Mouse (Mus musculus) kidney, adult 2 months (tissue): ENCODE data around the gene Sycp2. TPM values are rescaled to one million over a fixed set of nuclear protein-coding genes. Genes with fewer than 3 reads are reported as not detected.

Source experiments
- DNase-seq: peaks from one replicate; pipeline ENCODE4 v3.0.0; 2021
- H3K27ac ChIP-seq: fragments of 200-500 bp; 2 replicates; pipeline ENCODE4 v1.5.1; 2012; ENCODE audit warnings: low read depth, low read length, control low read depth, inconsistent platforms; ENCODE audit not compliant: insufficient read depth
- H3K27me3 ChIP-seq: fragments of 200-500 bp; replicated peaks from 2 replicates; pipeline ENCODE4 v1.6.1; 2012; ENCODE audit warnings: mild to moderate bottlenecking, moderate library complexity, low read length, inconsistent platforms; ENCODE audit not compliant: control insufficient read depth, insufficient read depth
- H3K36me3 ChIP-seq: fragments of 200-500 bp; 2 replicates; pipeline ENCODE4 v1.6.1; 2012; ENCODE audit warnings: mild to moderate bottlenecking, moderate library complexity, low read length, inconsistent platforms; ENCODE audit not compliant: control insufficient read depth, insufficient read depth
- H3K4me1 ChIP-seq: fragments of 200-500 bp; 2 replicates; pipeline ENCODE4 v1.6.1; 2011; ENCODE audit warnings: low read length; ENCODE audit not compliant: control insufficient read depth, insufficient read depth
- H3K4me3 ChIP-seq: fragments of 200-500 bp; 2 replicates; pipeline ENCODE4 v1.5.1; 2011; ENCODE audit warnings: mild to moderate bottlenecking, low read depth, low read length, control low read depth; ENCODE audit not compliant: insufficient read depth
- CTCF ChIP-seq: fragments of 200-500 bp; conservative IDR thresholded peaks from 2 replicates; pipeline ENCODE4 v1.5.1; 2011; ENCODE audit warnings: low read depth, mild to moderate bottlenecking, control low read depth, low read length, moderate library complexity, mixed read lengths; ENCODE audit not compliant: insufficient read depth, insufficient read length
- POLR2A ChIP-seq: fragments of 200-500 bp; IDR thresholded peaks from one replicate; pipeline ENCODE4 v1.6.1; 2011; ENCODE audit warnings: low read depth, low read length, control low read depth
- WGBS: fragments of 180-500 bp; shearing (Covaris S2); methylation state at CpG from one replicate; pipeline ENCODE4 v1.1.7; 2018; 5-methylcytosine and 5-hydroxymethylcytosine counted together
- polyA plus RNA-seq: library from polyadenylated mRNA; depleted of rRNA; stranded (reverse); fragments of >200 nt; gene quantifications from 2 replicates; pipeline ENCODE4 v1.2.3, GENCODE M21; 2012

Gene Sycp2
- polyA plus RNA-seq, 1 experiment: not detected

- Histone ChIP-seq H3K4me3 (peak within 1 kb of the TSS; percentile 70), H3K27ac (peak within 1 kb of the TSS; percentile 18; the same call in 1 of the 2 replicates), H3K4me1 (0 out of 2 replicates have a peak, but pooled peaks cover 3% of the 10 kb centered on the region), H3K36me3 (no peaks in the 10 kb centered on the region), H3K27me3 (no peaks in the 10 kb centered on the region)
- WGBS: under 1% methylated on average over 74 of the region's 74 CpGs
- peak; percentile 73 for DNase-seq
- TF ChIP-seq POLR2A: no peak
- 0 out of 2 replicates have a peak, but pooled peaks have one; percentile 1 for TF ChIP-seq CTCF
Measured at GRCm38 (mm10) chr2:178414261-178415149, 7.0 kb upstream of the Sycp2 start, which contains the start of the genes Ppp1r3d and Fam217b. Ppp1r3d (minus strand) TSS chr2:178414472. Fam217b (plus strand) TSS chr2:178414524.

DNA sequence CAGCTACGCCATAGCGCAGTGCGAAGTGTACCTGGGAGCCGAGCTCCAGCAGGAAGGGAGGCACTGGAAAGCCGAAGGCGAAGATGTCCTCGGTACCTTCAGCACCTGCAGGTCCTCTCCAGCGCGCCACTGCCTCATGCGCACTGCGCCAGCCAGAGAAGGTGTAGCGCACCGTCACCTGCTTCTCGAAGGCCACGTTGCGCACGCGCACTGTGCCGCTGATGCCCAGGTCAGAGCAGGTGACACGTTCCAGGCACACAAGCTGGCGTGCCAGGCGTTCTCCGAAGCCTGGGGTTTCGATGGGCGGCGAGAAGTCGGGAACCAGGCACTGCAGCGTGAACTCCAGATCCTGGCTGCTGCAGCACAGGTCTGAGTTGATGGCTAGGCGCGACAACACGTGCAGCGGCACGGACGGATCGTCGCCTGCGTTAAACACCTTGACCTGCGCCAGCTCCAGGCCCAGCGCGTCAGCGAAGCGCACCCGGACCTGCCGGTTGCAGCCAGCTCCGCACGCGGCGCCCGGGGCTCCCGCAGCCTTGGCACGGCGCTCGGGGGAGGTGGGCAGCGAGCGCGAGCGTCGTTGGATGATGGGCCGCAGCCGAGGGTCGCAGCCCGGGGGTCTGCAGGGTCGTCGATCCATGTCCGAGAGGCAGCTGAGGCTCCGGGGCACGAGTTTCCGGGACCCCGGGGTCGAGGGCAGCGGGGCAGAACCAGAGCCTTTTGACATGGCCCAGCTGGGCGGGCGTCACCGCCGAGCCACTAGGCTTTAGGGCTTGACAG is 6.2 kb upstream of the Sycp2 start:
- no peaks in the 10 kb centered on the region for H3K36me3 ChIP-seq
- no peak overlapping the region for H3K27ac ChIP-seq
- peak overlapping the region; percentile 70 for H3K4me3 ChIP-seq
- DNase-seq: peak; percentile 14
- no peaks in the 10 kb centered on the region for H3K27me3 ChIP-seq
- H3K4me1 ChIP-seq: 0 out of 2 replicates have a peak, but pooled peaks cover 3% of the 10 kb centered on the region
- TF ChIP-seq POLR2A: no peak
- no peak for TF ChIP-seq CTCF
- WGBS: 18% methylated on average over 75 of the region's 75 CpGs

GRCm38 (mm10) chr2:178413081-178413480 is 5.6 kb upstream of the Sycp2 start:
- no peak for DNase-seq
- no peak overlapping the region for H3K27ac ChIP-seq
- TF ChIP-seq POLR2A: no peak
- TF ChIP-seq CTCF: no peak
- 70% methylated on average over 13 of the region's 13 CpGs for WGBS
- H3K27me3 ChIP-seq: no peaks in the 10 kb centered on the region
- H3K4me1 ChIP-seq: 0 out of 2 replicates have a peak, but pooled peaks cover 3% of the 10 kb centered on the region
- no peaks in the 10 kb centered on the region for H3K36me3 ChIP-seq
- H3K4me3 ChIP-seq: no peak overlapping the region

- Histone ChIP-seq H3K4me1 (0 out of 2 replicates have a peak, but pooled peaks cover 3% of the 10 kb centered on the region), H3K4me3 (no peak overlapping the region), H3K36me3 (no peaks in the 10 kb centered on the region), H3K27ac (no peak overlapping the region), H3K27me3 (no peaks in the 10 kb centered on the region)
- no peak for DNase-seq
- WGBS: 37% methylated on average over 6 of the region's 6 CpGs
- TF ChIP-seq POLR2A: no peak
- no peak for TF ChIP-seq CTCF
Measured at GRCm38 (mm10) chr2:178412598-178412997, 5.1 kb upstream of the Sycp2 start.

DNA sequence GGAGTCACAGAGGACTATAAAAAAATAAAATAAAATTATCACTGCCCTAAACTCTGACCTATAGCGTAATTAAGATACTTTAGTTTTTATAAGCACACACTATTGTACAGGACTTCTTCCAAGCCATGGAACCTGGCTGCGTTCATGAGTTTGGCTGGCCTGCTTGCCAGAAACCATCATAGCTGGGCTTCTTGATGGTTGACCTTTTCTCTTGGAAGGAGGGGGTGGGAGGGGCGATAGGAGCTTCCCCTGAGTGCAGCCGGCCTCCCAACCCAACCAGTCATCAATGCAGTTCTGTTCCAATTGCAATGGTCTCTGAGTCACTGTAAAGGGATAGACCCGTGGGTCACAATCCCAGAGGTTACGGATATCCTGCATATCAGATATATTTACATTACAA is 2.8 kb upstream of the Sycp2 start:
- TF ChIP-seq CTCF: no peak
- TF ChIP-seq POLR2A: no peak
- no peak for DNase-seq
- Histone ChIP-seq H3K4me1 (0 out of 2 replicates have a peak, but pooled peaks cover 3% of the 10 kb centered on the region), H3K36me3 (no peaks in the 10 kb centered on the region), H3K27ac (no peak overlapping the region), H3K4me3 (no peak overlapping the region), H3K27me3 (no peaks in the 10 kb centered on the region)
- 77% methylated on average over 6 of the region's 6 CpGs for WGBS

DNA sequence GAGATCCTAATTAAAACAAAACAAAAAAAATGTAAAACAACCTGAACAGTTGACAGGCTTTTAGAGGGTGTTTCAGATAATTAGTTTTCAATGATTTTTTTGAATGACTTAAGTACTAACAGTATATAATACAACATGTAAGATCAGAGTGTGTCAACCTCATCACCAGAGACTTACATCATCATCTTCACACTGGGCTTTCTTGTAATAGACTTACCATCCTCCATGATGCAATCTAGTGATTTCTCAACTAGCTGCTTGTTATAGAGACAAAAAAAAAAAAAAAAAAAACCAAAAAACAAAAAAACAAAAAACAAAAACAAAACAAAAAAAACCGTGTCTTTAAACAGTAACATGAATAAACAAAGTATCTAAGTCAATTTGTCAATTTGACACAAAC is 1.5 kb upstream of the Sycp2 start:
- 46% methylated on average over 1 of the region's 1 CpGs for WGBS
- H3K4me3 ChIP-seq: no peak overlapping the region
- H3K36me3 ChIP-seq: no peaks in the 10 kb centered on the region
- H3K27ac ChIP-seq: no peak overlapping the region
- no peaks in the 10 kb centered on the region for H3K27me3 ChIP-seq
- DNase-seq: no peak
- H3K4me1 ChIP-seq: no peaks in the 10 kb centered on the region
- TF ChIP-seq CTCF: no peak
- no peak for TF ChIP-seq POLR2A
